ENCODE assay signal across 20 mouse cellular contexts in the genomic region with DNA sequence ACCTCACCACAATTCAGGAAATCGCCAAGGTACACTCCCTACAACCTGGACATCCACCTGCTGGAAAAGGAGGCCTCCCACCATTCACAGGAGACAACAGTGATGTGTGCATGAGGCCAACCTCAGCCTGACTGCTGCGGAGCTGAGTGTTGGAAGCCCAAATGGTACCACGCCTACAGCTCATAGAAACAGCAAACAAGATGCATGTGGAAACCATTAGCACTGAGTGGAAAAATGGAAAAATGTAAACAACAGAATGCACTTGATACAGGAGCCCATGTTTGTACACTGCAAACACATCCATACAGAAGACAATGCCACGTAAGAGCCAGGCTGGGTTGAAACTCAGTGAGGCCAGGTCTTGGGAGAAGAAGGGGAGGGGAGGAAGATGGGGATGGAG. TPM values are rescaled to one million over a fixed set of nuclear protein-coding genes. Genes with fewer than 3 reads are reported as not detected.
DNase-seq lines count a peak whose midpoint lies in the region; ATAC-seq and TF ChIP-seq lines count a peak whose summit lies in the region.
"Had no signal": no experiment of that assay in that cellular context is flagged by ENCODE, and none has a peak within 500 bp of the region (broad histone marks: within the 10 kb centered on the region; RNA-seq: fewer than 3 reads in every experiment).

No protein-coding gene starts in this region.

- H3K4me3 ChIP-seq in hindbrain, embryonic 15.5 days, result no peak overlapping the region
- H3K4me3 ChIP-seq in hindbrain, embryonic 12.5 days, result no peak overlapping the region
- H3K4me3 ChIP-seq in midbrain, embryonic 13.5 days (replicated peaks), result no peak overlapping the region
- no peak overlapping the region for H3K4me3 ChIP-seq in midbrain, embryonic 14.5 days (replicated peaks; ENCODE audit: low read depth, low read length)
- H3K4me3 ChIP-seq in bone marrow macrophage, adult 2 months (ENCODE audit: insufficient read depth, low read length), result no peak overlapping the region
- no peak overlapping the region for H3K4me3 ChIP-seq in liver, embryonic 16.5 days (ENCODE audit: low read depth, low read length)

- 0 out of 2 replicates have a peak, but pooled peaks cover 4% of the 10 kb centered on the region for H3K36me3 ChIP-seq in hindbrain, embryonic 15.5 days
- H3K36me3 ChIP-seq in hindbrain, embryonic 12.5 days, result peaks cover 17% of the 10 kb centered on the region
- peaks cover 20% of the 10 kb centered on the region for H3K36me3 ChIP-seq in midbrain, embryonic 13.5 days
- H3K36me3 ChIP-seq in midbrain, embryonic 14.5 days (ENCODE audit: control insufficient read depth, insufficient read depth, low read length), result peaks cover 17% of the 10 kb centered on the region
- peaks cover 9% of the 10 kb centered on the region for H3K36me3 ChIP-seq in liver, embryonic 16.5 days (ENCODE audit: control insufficient read depth, insufficient read depth)

- no peak overlapping the region for H3K9ac ChIP-seq in hindbrain, embryonic 15.5 days
- no peak overlapping the region for H3K9ac ChIP-seq in hindbrain, embryonic 12.5 days
- H3K9ac ChIP-seq in midbrain, embryonic 13.5 days (replicated peaks), result 0 out of 2 replicates have a peak overlapping the region, but pooled peaks have one; percentile 4
- H3K9ac ChIP-seq in midbrain, embryonic 14.5 days (replicated peaks; ENCODE audit: low read length), result no peak overlapping the region
- H3K9ac ChIP-seq in liver, embryonic 16.5 days (ENCODE audit: low read depth, low read length), result no peak overlapping the region

- H3K4me1 ChIP-seq in hindbrain, embryonic 15.5 days (replicated peaks), result peaks cover 35% of the 10 kb centered on the region
- H3K4me1 ChIP-seq in hindbrain, embryonic 12.5 days, result peaks cover 29% of the 10 kb centered on the region
- peaks cover 27% of the 10 kb centered on the region for H3K4me1 ChIP-seq in midbrain, embryonic 13.5 days (replicated peaks)
- H3K4me1 ChIP-seq in midbrain, embryonic 14.5 days (ENCODE audit: control insufficient read depth, insufficient read depth, low read length), result peaks cover 17% of the 10 kb centered on the region
- H3K4me1 ChIP-seq in bone marrow macrophage, adult 2 months (ENCODE audit: control insufficient read depth, insufficient read depth, low read length), result peaks cover 41% of the 10 kb centered on the region
- peaks cover 59% of the 10 kb centered on the region for H3K4me1 ChIP-seq in liver, embryonic 16.5 days (ENCODE audit: control insufficient read depth, low read depth, low read length)

- H3K27me3 ChIP-seq in hindbrain, embryonic 15.5 days, result no peaks in the 10 kb centered on the region
- no peaks in the 10 kb centered on the region for H3K27me3 ChIP-seq in hindbrain, embryonic 12.5 days
- H3K27me3 ChIP-seq in midbrain, embryonic 13.5 days, result no peaks in the 10 kb centered on the region
- no peaks in the 10 kb centered on the region for H3K27me3 ChIP-seq in midbrain, embryonic 14.5 days (ENCODE audit: control insufficient read depth, insufficient read depth, low read length)
- no peaks in the 10 kb centered on the region for H3K27me3 ChIP-seq in liver, embryonic 16.5 days (ENCODE audit: control insufficient read depth, insufficient read depth, low read depth, low read length)
- H3K27me3 ChIP-seq: neural tube, embryonic 12.5 days had no signal

- TF ChIP-seq CTCF in bone marrow macrophage, adult 2 months (IDR thresholded peaks at IDR 0.05; ENCODE audit: low read depth, low read length), result no peak

- no peaks in the 10 kb centered on the region for H3K9me3 ChIP-seq in hindbrain, embryonic 15.5 days
- H3K9me3 ChIP-seq in hindbrain, embryonic 12.5 days (replicated peaks), result no peaks in the 10 kb centered on the region
- no peaks in the 10 kb centered on the region for H3K9me3 ChIP-seq in midbrain, embryonic 13.5 days
- H3K9me3 ChIP-seq in midbrain, embryonic 14.5 days (ENCODE audit: control insufficient read depth, low read length), result no peaks in the 10 kb centered on the region
- H3K9me3 ChIP-seq in liver, embryonic 16.5 days (replicated peaks; ENCODE audit: control insufficient read depth, low read length), result no peaks in the 10 kb centered on the region
- H3K9me3 ChIP-seq: hindbrain, embryonic 10.5 days; neural tube, embryonic 12.5 days had no signal

- DNase-seq in midbrain, embryonic 14.5 days, result no peak
- DNase-seq in right cerebral cortex, adult 2 months (ENCODE audit: low spot score in 2 of 2), result no peak
- DNase-seq in spleen, adult 18-20 months, result no peak
- DNase-seq: B cell, adult 2 months; heart, adult 18-20 months; layer of hippocampus, postnatal 36 days; lung, adult 2 months; thymus, adult 18-20 months had no signal

- WGBS in hindbrain, embryonic 15.5 days, result 83% methylated on average over 4 of the region's 4 CpGs
- 82% methylated on average over 4 of the region's 4 CpGs for WGBS in hindbrain, embryonic 12.5 days
- 86% methylated on average over 4 of the region's 4 CpGs for WGBS in midbrain, embryonic 13.5 days
- WGBS in midbrain, embryonic 14.5 days, result 83% methylated on average over 4 of the region's 4 CpGs
- WGBS in liver, embryonic 16.5 days (ENCODE audit: insufficient replicate concordance), result 78% methylated on average over 4 of the region's 4 CpGs

- ATAC-seq in hindbrain, embryonic 15.5 days (ENCODE audit: low FRiP score, low read depth), result no peak
- ATAC-seq in hindbrain, embryonic 12.5 days (ENCODE audit: low FRiP score), result no peak
- no peak for ATAC-seq in midbrain, embryonic 13.5 days
- no peak for ATAC-seq in midbrain, embryonic 14.5 days (ENCODE audit: low FRiP score, low TSS enrichment)
- ATAC-seq in liver, embryonic 16.5 days (ENCODE audit: low read depth), result no peak
- ATAC-seq: inflammation-experienced regulatory T-cells, adult 6 months had no signal

- TF ChIP-seq POLR2A in bone marrow macrophage, adult 2 months (IDR thresholded peaks at IDR 0.05; ENCODE audit: borderline replicate concordance, low read depth, low read length), result no peak

- H3K4me2 ChIP-seq in hindbrain, embryonic 15.5 days, result 0 out of 2 replicates have a peak overlapping the region, but pooled peaks have one; percentile 69
- H3K4me2 ChIP-seq in hindbrain, embryonic 12.5 days (replicated peaks), result no peak overlapping the region
- no peak overlapping the region for H3K4me2 ChIP-seq in midbrain, embryonic 13.5 days (replicated peaks)
- no peak overlapping the region for H3K4me2 ChIP-seq in midbrain, embryonic 14.5 days (ENCODE audit: low read length)
- H3K4me2 ChIP-seq in liver, embryonic 16.5 days (ENCODE audit: low read depth, low read length), result no peak overlapping the region

- no peak overlapping the region for H3K27ac ChIP-seq in hindbrain, embryonic 15.5 days (replicated peaks)
- no peak overlapping the region for H3K27ac ChIP-seq in hindbrain, embryonic 12.5 days
- no peak overlapping the region for H3K27ac ChIP-seq in midbrain, embryonic 13.5 days
- no peak overlapping the region; the same call in 1 of the 2 replicates for H3K27ac ChIP-seq in midbrain, embryonic 14.5 days (replicated peaks; ENCODE audit: low read depth, low read length)
- H3K27ac ChIP-seq in bone marrow macrophage, adult 2 months (ENCODE audit: insufficient read depth, low read depth, low read length), result peak overlapping the region; percentile 84
- 0 out of 2 replicates have a peak overlapping the region, but pooled peaks have one; percentile 18 for H3K27ac ChIP-seq in liver, embryonic 16.5 days (ENCODE audit: low read length)
- H3K27ac ChIP-seq: neural tube, embryonic 12.5 days had no signal

RNA-seq across cellular contexts. Expression of gene Aip, which starts 1.2 kb away (rescaled TPM):
- 102 and 104 TPM in 2 replicates for polyA plus RNA-seq in hindbrain, embryonic 15.5 days (2015; fragmentation: Nextera tagmentation; extraction: Ambion mirVana)
- 68.8 and 71.3 TPM in 2 replicates for polyA plus RNA-seq in hindbrain, embryonic 12.5 days (2016; fragmentation: Nextera tagmentation; extraction: Ambion mirVana)
- 79.8 and 80.9 TPM in 2 replicates for polyA plus RNA-seq in midbrain, embryonic 13.5 days (2015; fragmentation: Nextera tagmentation; extraction: Ambion mirVana)
- polyA plus RNA-seq in midbrain, embryonic 14.5 days (2014; fragmentation: Nextera tagmentation; extraction: Ambion mirVana), result 84.3 and 98.0 TPM in 2 replicates
- 75.1 and 75.6 TPM in 2 replicates for polyA plus RNA-seq in bone marrow macrophage, adult 2 months (2012; ENCODE audit: insufficient read depth, insufficient read length, missing spikeins)
- 32.4 and 32.6 TPM in 2 replicates for polyA plus RNA-seq in liver, embryonic 16.5 days (2015; fragmentation: Nextera tagmentation; extraction: Ambion mirVana)

RNA-seq across cellular contexts. Expression of gene Gpr152, which starts 15.2 kb away (rescaled TPM):
- polyA plus RNA-seq in hindbrain, embryonic 15.5 days (2015; fragmentation: Nextera tagmentation; extraction: Ambion mirVana), result 0.04 and 0.05 TPM in 2 replicates
- 0.05 TPM in 1 of 2 replicates, not detected in the other for polyA plus RNA-seq in hindbrain, embryonic 12.5 days (2016; fragmentation: Nextera tagmentation; extraction: Ambion mirVana)
- 0.05 and 0.08 TPM in 2 replicates for polyA plus RNA-seq in midbrain, embryonic 13.5 days (2015; fragmentation: Nextera tagmentation; extraction: Ambion mirVana)
- polyA plus RNA-seq in midbrain, embryonic 14.5 days (2014; fragmentation: Nextera tagmentation; extraction: Ambion mirVana), result not detected in 2 replicates
- polyA plus RNA-seq in bone marrow macrophage, adult 2 months (2012; ENCODE audit: insufficient read depth, insufficient read length, missing spikeins), result not detected in 2 replicates
- 0.02 TPM in 1 of 2 replicates, not detected in the other for polyA plus RNA-seq in liver, embryonic 16.5 days (2015; fragmentation: Nextera tagmentation; extraction: Ambion mirVana)
- polyA plus RNA-seq: forebrain, embryonic 11.5 days; heart, embryonic 16.5 days; hindbrain, embryonic 10.5 days; kidney, embryonic 14.5 days; large intestine, adult 2 months; neural tube, embryonic 12.5 days had no signal

RNA-seq across cellular contexts. Expression of gene Cabp4, which starts 19.4 kb away (rescaled TPM):
- polyA plus RNA-seq in hindbrain, embryonic 15.5 days (2015; fragmentation: Nextera tagmentation; extraction: Ambion mirVana), result 0.21 and 0.26 TPM in 2 replicates
- polyA plus RNA-seq in hindbrain, embryonic 12.5 days (2016; fragmentation: Nextera tagmentation; extraction: Ambion mirVana), result 0.16 and 0.39 TPM in 2 replicates
- 0.19 and 0.34 TPM in 2 replicates for polyA plus RNA-seq in midbrain, embryonic 13.5 days (2015; fragmentation: Nextera tagmentation; extraction: Ambion mirVana)
- polyA plus RNA-seq in midbrain, embryonic 14.5 days (2014; fragmentation: Nextera tagmentation; extraction: Ambion mirVana), result 0.14 and 0.15 TPM in 2 replicates
- polyA plus RNA-seq in bone marrow macrophage, adult 2 months (2012; ENCODE audit: insufficient read depth, insufficient read length, missing spikeins), result not detected in 2 replicates
- polyA plus RNA-seq in liver, embryonic 16.5 days (2015; fragmentation: Nextera tagmentation; extraction: Ambion mirVana), result 0.18 and 0.20 TPM in 2 replicates
- polyA plus RNA-seq: forebrain, embryonic 11.5 days; heart, embryonic 16.5 days; lung, adult 2 months had no signal

RNA-seq across cellular contexts. Expression of gene Coro1b, which starts 24.0 kb away (rescaled TPM):
- 119 and 121 TPM in 2 replicates for polyA plus RNA-seq in hindbrain, embryonic 15.5 days (2015; fragmentation: Nextera tagmentation; extraction: Ambion mirVana)
- polyA plus RNA-seq in hindbrain, embryonic 12.5 days (2016; fragmentation: Nextera tagmentation; extraction: Ambion mirVana), result 128 and 131 TPM in 2 replicates
- 121 and 127 TPM in 2 replicates for polyA plus RNA-seq in midbrain, embryonic 13.5 days (2015; fragmentation: Nextera tagmentation; extraction: Ambion mirVana)
- 105 and 117 TPM in 2 replicates for polyA plus RNA-seq in midbrain, embryonic 14.5 days (2014; fragmentation: Nextera tagmentation; extraction: Ambion mirVana)
- 276 and 314 TPM in 2 replicates for polyA plus RNA-seq in bone marrow macrophage, adult 2 months (2012; ENCODE audit: insufficient read depth, insufficient read length, missing spikeins)
- polyA plus RNA-seq in liver, embryonic 16.5 days (2015; fragmentation: Nextera tagmentation; extraction: Ambion mirVana), result 72.4 and 74.8 TPM in 2 replicates

RNA-seq across cellular contexts. Expression of gene Pitpnm1, which starts 24.6 kb away (rescaled TPM):
- polyA plus RNA-seq in hindbrain, embryonic 15.5 days (2015; fragmentation: Nextera tagmentation; extraction: Ambion mirVana), result 74.3 and 81.1 TPM in 2 replicates
- 19.6 and 24.4 TPM in 2 replicates for polyA plus RNA-seq in hindbrain, embryonic 12.5 days (2016; fragmentation: Nextera tagmentation; extraction: Ambion mirVana)
- 45.0 and 45.9 TPM in 2 replicates for polyA plus RNA-seq in midbrain, embryonic 13.5 days (2015; fragmentation: Nextera tagmentation; extraction: Ambion mirVana)
- 72.8 and 89.0 TPM in 2 replicates for polyA plus RNA-seq in midbrain, embryonic 14.5 days (2014; fragmentation: Nextera tagmentation; extraction: Ambion mirVana)
- polyA plus RNA-seq in bone marrow macrophage, adult 2 months (2012; ENCODE audit: insufficient read depth, insufficient read length, missing spikeins), result 72.3 and 86.7 TPM in 2 replicates
- 6.6 and 7.3 TPM in 2 replicates for polyA plus RNA-seq in liver, embryonic 16.5 days (2015; fragmentation: Nextera tagmentation; extraction: Ambion mirVana)

Comparison
In these comparisons a context has a peak if more than half of its experiments do, and no peak if none do; other contexts are left out.
1. H3K27ac ChIP-seq: peak in bone marrow macrophage, adult 2 months (single experiment) and liver, embryonic 16.5 days (single experiment); none in hindbrain, embryonic 15.5 days (single experiment), hindbrain, embryonic 12.5 days (single experiment), midbrain, embryonic 13.5 days (single experiment) and midbrain, embryonic 14.5 days (single experiment).